Comparison of ENCODE assay signal across 8 mouse cellular contexts in genomic region chr9:62435613-62436318, GRCm38 (mm10).
A peak's percentile ranks its signal among the peaks of the same experiment; 100 is the strongest.
DNase-seq lines count a peak whose midpoint lies in the region; ATAC-seq and TF ChIP-seq lines count a peak whose summit lies in the region.

No protein-coding gene starts in this region.

- peaks cover 0 to 10% of the 10 kb centered on the region in 2 experiments; a peak in 3 of 4 replicates for H3K4me1 ChIP-seq in MEL (ENCODE audit: control insufficient read depth in 1 of 2, insufficient read depth in 2 of 2, low read length in 2 of 2)
- H3K4me1 ChIP-seq in forebrain, embryonic 14.5 days (ENCODE audit: control insufficient read depth, insufficient read depth, low read length), result peaks cover 10% of the 10 kb centered on the region
- H3K4me1 ChIP-seq in stomach, embryonic 16.5 days (ENCODE audit: control insufficient read depth, insufficient read depth, low read length), result peaks cover 17% of the 10 kb centered on the region; the same call in 1 of the 2 replicates

- H3K4me2 ChIP-seq in forebrain, embryonic 14.5 days (ENCODE audit: low read length), result no peak overlapping the region
- peak overlapping the region; percentile 39 for H3K4me2 ChIP-seq in stomach, embryonic 16.5 days (ENCODE audit: low read depth, low read length)

- H3K36me3 ChIP-seq in MEL (ENCODE audit: control insufficient read depth in 1 of 2, insufficient read depth in 2 of 2, low read length in 2 of 2), result peaks cover 0 to 3% of the 10 kb centered on the region in 2 experiments; a peak in 2 of 4 replicates
- H3K36me3 ChIP-seq in forebrain, embryonic 14.5 days (ENCODE audit: control insufficient read depth, insufficient read depth, low read length), result peaks cover 11% of the 10 kb centered on the region
- H3K36me3 ChIP-seq in stomach, embryonic 16.5 days (ENCODE audit: control insufficient read depth, insufficient read depth, low read length), result no peaks in the 10 kb centered on the region

- no peak for TF ChIP-seq RAD21 in MEL (IDR thresholded peaks at IDR 0.05; ENCODE audit: low read depth, low read length)

- no peak for TF ChIP-seq EP300 in MEL (IDR thresholded peaks at IDR 0.05; ENCODE audit: low read depth in 1 of 2, low read length in 2 of 2)

- H3K9ac ChIP-seq in MEL (ENCODE audit: control insufficient read depth, low read depth, low read length, poor library complexity, severe bottlenecking), result peak overlapping the region; percentile 58
- no peak overlapping the region for H3K9ac ChIP-seq in forebrain, embryonic 14.5 days (ENCODE audit: low read length)
- peak overlapping the region; percentile 12; the same call in 1 of the 2 replicates for H3K9ac ChIP-seq in stomach, embryonic 16.5 days (ENCODE audit: low read length)

- WGBS in forebrain, embryonic 14.5 days, result 27% methylated on average over 12 of the region's 12 CpGs
- 6% methylated on average over 12 of the region's 12 CpGs for WGBS in stomach, embryonic 16.5 days

- intact Hi-C loops in heart, postnatal 14 days (cut with DNase I), result no loop called here

- peak overlapping the region; percentile 11; the same call in 1 of the 2 replicates for H3K27ac ChIP-seq in MEL (ENCODE audit: control insufficient read depth, low read depth, low read length)
- peak overlapping the region; percentile 35 for H3K27ac ChIP-seq in forebrain, embryonic 14.5 days (ENCODE audit: low read depth, low read length)
- H3K27ac ChIP-seq in stomach, embryonic 16.5 days (ENCODE audit: low read length), result peak overlapping the region; percentile 84

- ATAC-seq in forebrain, embryonic 14.5 days, result peak; percentile 42; the same call in 1 of the 2 replicates
- peak; percentile 89 for ATAC-seq in stomach, embryonic 16.5 days (ENCODE audit: insufficient read depth, low FRiP score)

- H3K79me2 ChIP-seq in MEL (ENCODE audit: control insufficient read depth, insufficient read depth, low read length, poor library complexity), result no peaks in the 10 kb centered on the region

- no peaks in the 10 kb centered on the region for H3K27me3 ChIP-seq in MEL (ENCODE audit: control insufficient read depth in 1 of 2, insufficient read depth in 2 of 2, low read length in 2 of 2)
- no peaks in the 10 kb centered on the region for H3K27me3 ChIP-seq in forebrain, embryonic 14.5 days (replicated peaks; ENCODE audit: control insufficient read depth, insufficient read depth, low read length)
- H3K27me3 ChIP-seq in stomach, embryonic 16.5 days (ENCODE audit: control insufficient read depth, insufficient read depth, low read length), result no peaks in the 10 kb centered on the region

- no peak for TF ChIP-seq CTCF in MEL (IDR thresholded peaks at IDR 0.05 in 2 of 3, conservative IDR thresholded peaks at IDR 0.05 in 1 of 3; ENCODE audit: control insufficient read depth in 1 of 3, insufficient read depth in 1 of 3, low read depth in 2 of 3, low read length in 3 of 3, poor library complexity in 1 of 3, severe bottlenecking in 1 of 3)

- TF ChIP-seq POLR2A in MEL (IDR thresholded peaks at IDR 0.05; ENCODE audit: control insufficient read depth in 1 of 2, insufficient read depth in 1 of 2, low read depth in 1 of 2, low read length in 2 of 2, poor library complexity in 1 of 2), result no peak

- DNase-seq in MEL (ENCODE audit: low read depth, low spot score), result peak; percentile 58
- DNase-seq in adrenal gland, adult 2 months, result peak; percentile 88
- peak; percentile 73 for DNase-seq in forebrain, embryonic 14.5 days (ENCODE audit: low spot score)
- DNase-seq in heart, postnatal 14 days, result peak; percentile 83 to 85
- DNase-seq in kidney, postnatal 36 days, result peak; percentile 79 to 93
- DNase-seq in lung, postnatal 36 days, result peak; percentile 95
- no peak for DNase-seq in c-Kit-positive CD71-positive TER-119-positive erythroid progenitor cells, embryonic 14.5 days (ENCODE audit: low spot score)

- peak overlapping the region; percentile 23 to 39; a peak in 3 of 4 replicates for H3K4me3 ChIP-seq in MEL (ENCODE audit: control insufficient read depth in 1 of 2, insufficient read depth in 1 of 2, low read depth in 2 of 2, low read length in 2 of 2)
- no peak overlapping the region for H3K4me3 ChIP-seq in forebrain, embryonic 14.5 days (ENCODE audit: low read depth, low read length)
- 0 out of 2 replicates have a peak overlapping the region, but pooled peaks have one; percentile 17 for H3K4me3 ChIP-seq in stomach, embryonic 16.5 days (replicated peaks; ENCODE audit: low read length)

- H3K9me3 ChIP-seq in MEL (replicated peaks; ENCODE audit: insufficient read depth, low read length), result no peaks in the 10 kb centered on the region
- H3K9me3 ChIP-seq in forebrain, embryonic 14.5 days (replicated peaks; ENCODE audit: control insufficient read depth, low read length), result no peaks in the 10 kb centered on the region
- H3K9me3 ChIP-seq in stomach, embryonic 16.5 days (replicated peaks; ENCODE audit: control insufficient read depth, low read length), result no peaks in the 10 kb centered on the region

TF ChIP-seq in MEL, 35 proteins besides CTCF, POLR2A, EP300 and RAD21:
- no peak for TF ChIP-seq JUND (IDR thresholded peaks at IDR 0.05; ENCODE audit: low read depth, low read length)
- no peak for TF ChIP-seq MYC (IDR thresholded peaks at IDR 0.05; ENCODE audit: low read depth, low read length)
- TF ChIP-seq TBP (IDR thresholded peaks at IDR 0.05; ENCODE audit: low read depth, low read length), result no peak
- no peak for TF ChIP-seq USF1 (IDR thresholded peaks at IDR 0.05; ENCODE audit: low read depth, low read length)
- no peak for TF ChIP-seq GATA1 (IDR thresholded peaks at IDR 0.05; ENCODE audit: low read depth, low read length)
- TF ChIP-seq MYB (IDR thresholded peaks at IDR 0.05; ENCODE audit: low read depth, low read length), result no peak
- TF ChIP-seq MEF2A (IDR thresholded peaks at IDR 0.05; ENCODE audit: extremely low read depth, insufficient replicate concordance, low read depth, low read length, poor library complexity, severe bottlenecking), result no peak
- TF ChIP-seq KAT2A (conservative IDR thresholded peaks at IDR 0.05; ENCODE audit: low read depth, low read length), result no peak
- TF ChIP-seq RCOR1 (IDR thresholded peaks at IDR 0.05; ENCODE audit: low read depth, low read length), result no peak
- no peak for TF ChIP-seq CHD2 (IDR thresholded peaks at IDR 0.05; ENCODE audit: low read length)
- no peak for TF ChIP-seq ELF1 (IDR thresholded peaks at IDR 0.05; ENCODE audit: low read depth, low read length)
- TF ChIP-seq ETS1 (IDR thresholded peaks at IDR 0.05; ENCODE audit: low read depth, low read length), result no peak
- no peak for TF ChIP-seq SMC3 (IDR thresholded peaks at IDR 0.05; ENCODE audit: low read depth, low read length)
- TF ChIP-seq POLR2AphosphoS2 (IDR thresholded peaks at IDR 0.05; ENCODE audit: low read length), result no peak
- no peak for TF ChIP-seq E2F4 (IDR thresholded peaks at IDR 0.05; ENCODE audit: borderline replicate concordance, low read depth, low read length)
- peak; percentile 55; the same call in 1 of the 2 replicates for TF ChIP-seq NRF1 (IDR thresholded peaks at IDR 0.05; ENCODE audit: insufficient read depth, low read depth, low read length, poor library complexity, severe bottlenecking)
- no peak for TF ChIP-seq NELFE (IDR thresholded peaks at IDR 0.05; ENCODE audit: low read depth, low read length)
- peak; percentile 22; the same call in 1 of the 2 replicates for TF ChIP-seq MAZ (IDR thresholded peaks at IDR 0.05; ENCODE audit: low read depth, low read length)
- TF ChIP-seq SIN3A (IDR thresholded peaks at IDR 0.05; ENCODE audit: low read length), result no peak
- TF ChIP-seq ZMIZ1 (IDR thresholded peaks at IDR 0.05; ENCODE audit: low read depth, low read length), result no peak
- TF ChIP-seq MAFK (IDR thresholded peaks at IDR 0.05; ENCODE audit: borderline replicate concordance, low read depth, low read length), result no peak
- no peak for TF ChIP-seq TCF12 (IDR thresholded peaks at IDR 0.05; ENCODE audit: low read depth, low read length)
- no peak for TF ChIP-seq MAX (IDR thresholded peaks at IDR 0.05; ENCODE audit: low read length)
- no peak for TF ChIP-seq ZC3H11A (IDR thresholded peaks at IDR 0.05; ENCODE audit: low read depth, low read length)
- no peak for TF ChIP-seq POLR2AphosphoS5 (IDR thresholded peaks at IDR 0.05; ENCODE audit: borderline replicate concordance, low read depth, low read length)
- TF ChIP-seq HCFC1 (IDR thresholded peaks at IDR 0.05; ENCODE audit: low read depth, low read length), result no peak
- TF ChIP-seq ZNF384 (IDR thresholded peaks at IDR 0.05; ENCODE audit: low read depth, low read length), result peak; percentile 96
- TF ChIP-seq BHLHE40 (IDR thresholded peaks at IDR 0.05; ENCODE audit: borderline replicate concordance, low read depth, low read length), result peak; percentile 89

Comparison
In these comparisons a context has a peak if more than half of its experiments do, and no peak if none do; other contexts are left out.
1. H3K27ac ChIP-seq: peak in every context shown above with its lines; median percentile 84 in stomach, embryonic 16.5 days; 35 in forebrain, embryonic 14.5 days; 11 in MEL.